In genomic region chr3:88287110-88287509, GRCm38 (mm10) we compare ENCODE assay signal across 18 mouse cellular contexts. TPM values are rescaled to one million over a fixed set of nuclear protein-coding genes. Genes with fewer than 3 reads are reported as not detected.
"Had no signal": no experiment of that assay in that cellular context is flagged by ENCODE, and none has a peak within 500 bp of the region (broad histone marks: within the 10 kb centered on the region; RNA-seq: fewer than 3 reads in every experiment).

Gene Gm38392 (minus strand): TSS chr3:88287210.

- H3K27ac ChIP-seq: liver, embryonic 13.5 days; liver, embryonic 15.5 days; macrophage; midbrain, embryonic 13.5 days; midbrain, embryonic 15.5 days; neural tube, embryonic 12.5 days; stomach, embryonic 15.5 days; stomach, postnatal 0 days had no signal

- H3K4me3 ChIP-seq: liver, embryonic 13.5 days; liver, embryonic 15.5 days; megakaryocyte, embryonic 14.5 days; midbrain, embryonic 13.5 days; midbrain, embryonic 15.5 days; neural tube, embryonic 12.5 days; stomach, embryonic 15.5 days had no signal

- H3K4me2 ChIP-seq: liver, embryonic 13.5 days; liver, embryonic 15.5 days; lung, embryonic 14.5 days; midbrain, embryonic 11.5 days; midbrain, embryonic 13.5 days; midbrain, embryonic 15.5 days; neural tube, embryonic 12.5 days; stomach, embryonic 15.5 days had no signal

- H3K9me3 ChIP-seq: liver, embryonic 13.5 days; liver, embryonic 15.5 days; megakaryocyte, embryonic 14.5 days; midbrain, embryonic 13.5 days; midbrain, embryonic 15.5 days; neural tube, embryonic 12.5 days; stomach, embryonic 15.5 days had no signal

- H3K27me3 ChIP-seq: liver, embryonic 13.5 days; liver, embryonic 15.5 days; megakaryocyte, embryonic 14.5 days; midbrain, embryonic 13.5 days; midbrain, embryonic 15.5 days; neural tube, embryonic 12.5 days; stomach, embryonic 15.5 days had no signal

- H3K36me3 ChIP-seq: liver, embryonic 15.5 days; midbrain, embryonic 13.5 days; midbrain, embryonic 15.5 days; neural tube, embryonic 12.5 days; stomach, embryonic 15.5 days had no signal

- H3K9ac ChIP-seq: liver, embryonic 13.5 days; liver, embryonic 15.5 days; liver, postnatal 0 days; lung, embryonic 14.5 days; midbrain, embryonic 13.5 days; midbrain, embryonic 15.5 days; neural tube, embryonic 12.5 days; stomach, embryonic 15.5 days had no signal

- ATAC-seq: liver, postnatal 0 days; midbrain, embryonic 13.5 days; midbrain, embryonic 15.5 days had no signal

- H3K4me1 ChIP-seq: liver, embryonic 13.5 days; liver, embryonic 15.5 days; midbrain, embryonic 13.5 days; midbrain, embryonic 15.5 days; neural tube, embryonic 12.5 days; stomach, embryonic 15.5 days had no signal

- DNase-seq: liver, embryonic 13.5 days; liver, postnatal 0 days; lung, embryonic 14.5 days; lung, postnatal 14 days; right cerebral cortex, postnatal 14 days; thymus, adult 2 months; thymus, postnatal 25 days; thymus, postnatal 4 days had no signal

RNA-seq across cellular contexts. Expression of gene Gm38392, which starts in this region (rescaled TPM):
- polyA plus RNA-seq: liver, embryonic 13.5 days; lung, embryonic 14.5 days; macrophage; midbrain, embryonic 15.5 days; spleen, adult 2 months had no signal
